Mouse (Mus musculus) urinary bladder, postnatal 10 days (tissue): ENCODE measurements at regions not wholly inside any gene's neighbourhood (a gene's known extent, or its start where the extent isn't known, plus 50 kb on each side); places are given as distances from the start of the nearest gene placed in this dataset.

Experiments
- DNase-seq: peaks from one replicate; pipeline ENCODE4 v3.0.0; 2022; ENCODE audit warnings: low spot score

- DNase-seq, result no peak
These were observed 53.1 kb upstream of the Rai14 start for GRCm38 (mm10) chr15:10767535-10767934.

GRCm38 (mm10) chr15:10770410-10771310, 56.2 kb upstream of the Rai14 start:
- DNase-seq, result no peak

- DNase-seq, result no peak
These were observed 56.9 kb upstream of the Rai14 start for GRCm38 (mm10) chr15:10771311-10771690.

- DNase-seq, result no peak
These were observed 65.7 kb upstream of the Rai14 start for GRCm38 (mm10) chr15:10779941-10780620.

GRCm38 (mm10) chr15:10789371-10789770, 74.9 kb upstream of the Rai14 start:
- DNase-seq, result no peak

GRCm38 (mm10) chr15:10790862-10791497, 76.6 kb upstream of the Rai14 start:
- no peak for DNase-seq

GRCm38 (mm10) chr15:10791516-10792112, 77.2 kb upstream of the Rai14 start:
- DNase-seq, result no peak

- DNase-seq, result no peak
These were observed 77.7 kb upstream of the Rai14 start for GRCm38 (mm10) chr15:10792156-10792555.

- DNase-seq, result no peak
These were observed 80.8 kb upstream of the Rai14 start for GRCm38 (mm10) chr15:10795126-10795792.

- DNase-seq, result no peak
These were observed 85.2 kb upstream of the Rai14 start for GRCm38 (mm10) chr15:10799656-10800055.

GRCm38 (mm10) chr15:10814195-10814594, 99.8 kb upstream of the Rai14 start:
- no peak for DNase-seq

- DNase-seq, result no peak
These were observed 100.3 kb upstream of the Rai14 start for GRCm38 (mm10) chr15:10814709-10815108.

GRCm38 (mm10) chr15:10816213-10816621, 101.8 kb upstream of the Rai14 start:
- no peak for DNase-seq

GRCm38 (mm10) chr15:10818216-10818615, 103.8 kb upstream of the Rai14 start:
- no peak for DNase-seq

GRCm38 (mm10) chr15:10818706-10819105, 104.3 kb upstream of the Rai14 start:
- DNase-seq, result no peak

GRCm38 (mm10) chr15:10823933-10824332, 109.5 kb upstream of the Rai14 start:
- no peak for DNase-seq

GRCm38 (mm10) chr15:10829588-10829987, 115.2 kb upstream of the Rai14 start:
- DNase-seq, result no peak

GRCm38 (mm10) chr15:10830478-10830877, 116.1 kb upstream of the Rai14 start:
- no peak for DNase-seq

GRCm38 (mm10) chr15:10831106-10831505, 116.7 kb upstream of the Rai14 start:
- DNase-seq, result no peak

- DNase-seq, result no peak
These were observed 117.9 kb upstream of the Rai14 start for GRCm38 (mm10) chr15:10832331-10832730.

GRCm38 (mm10) chr15:10833866-10834571, 118.1 kb upstream of the C1qtnf3 start:
- DNase-seq, result no peak
